In the genomic region with DNA sequence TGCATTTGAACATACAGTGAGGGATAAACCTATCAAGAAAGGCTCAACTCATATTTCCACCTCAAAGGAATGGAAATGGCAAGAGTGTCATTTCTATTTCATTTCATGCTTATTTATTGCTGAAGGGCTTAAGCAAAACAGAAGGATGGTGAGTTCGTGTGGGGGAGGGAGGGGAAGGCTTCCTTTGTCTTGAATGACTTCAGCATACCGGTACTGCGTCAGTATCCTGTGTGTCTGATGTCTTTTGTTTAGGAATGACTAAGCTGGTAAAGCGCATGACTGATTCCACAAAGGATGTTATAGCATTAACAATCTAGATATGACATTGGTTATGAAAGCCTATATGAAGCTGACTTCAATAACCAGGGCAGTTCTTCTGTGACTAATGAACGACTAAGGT, we compare ENCODE assay signal across 24 mouse cellular contexts.
A peak's percentile ranks its signal among the peaks of the same experiment; 100 is the strongest.
DNase-seq lines count a peak whose midpoint lies in the region; ATAC-seq and TF ChIP-seq lines count a peak whose summit lies in the region.
"Had no signal": no experiment of that assay in that cellular context is flagged by ENCODE, and none has a peak within 500 bp of the region (broad histone marks: within the 10 kb centered on the region; RNA-seq: fewer than 3 reads in every experiment).

No protein-coding gene starts in this region.

- no peak for TF ChIP-seq EP300 in liver, postnatal 0 days (IDR thresholded peaks at IDR 0.05; ENCODE audit: low read depth)

- H3K36me3 ChIP-seq in kidney, postnatal 0 days (ENCODE audit: insufficient read depth, low read length), result no peaks in the 10 kb centered on the region
- no peaks in the 10 kb centered on the region for H3K36me3 ChIP-seq in liver, postnatal 0 days (replicated peaks; ENCODE audit: insufficient read depth, low read length)
- no peaks in the 10 kb centered on the region for H3K36me3 ChIP-seq in forebrain, embryonic 16.5 days (ENCODE audit: control insufficient read depth, insufficient read depth)
- H3K36me3 ChIP-seq: embryonic facial prominence, embryonic 15.5 days; heart, embryonic 15.5 days; hindbrain, embryonic 15.5 days; intestine, embryonic 15.5 days; limb, embryonic 12.5 days; lung, embryonic 15.5 days had no signal

- H3K4me3 ChIP-seq in kidney, postnatal 0 days (replicated peaks; ENCODE audit: low read depth, low read length), result no peak overlapping the region
- H3K4me3 ChIP-seq in embryonic fibroblast, embryonic 13.5 days (ENCODE audit: insufficient read depth, low read length), result no peak overlapping the region
- no peak overlapping the region for H3K4me3 ChIP-seq in liver, postnatal 0 days (ENCODE audit: low read depth, low read length)
- no peak overlapping the region for H3K4me3 ChIP-seq in forebrain, embryonic 16.5 days (replicated peaks; ENCODE audit: low read length)
- H3K4me3 ChIP-seq: embryonic facial prominence, embryonic 15.5 days; heart, embryonic 15.5 days; hindbrain, embryonic 15.5 days; intestine, embryonic 15.5 days; limb, embryonic 12.5 days; lung, embryonic 15.5 days had no signal

- no peaks in the 10 kb centered on the region for H3K27me3 ChIP-seq in kidney, postnatal 0 days (ENCODE audit: insufficient read depth, low read length)
- no peaks in the 10 kb centered on the region for H3K27me3 ChIP-seq in liver, postnatal 0 days (ENCODE audit: insufficient read depth, low read length)
- H3K27me3 ChIP-seq in forebrain, embryonic 16.5 days (replicated peaks; ENCODE audit: control insufficient read depth, insufficient read depth, low read length), result no peaks in the 10 kb centered on the region
- H3K27me3 ChIP-seq: embryonic facial prominence, embryonic 15.5 days; heart, embryonic 15.5 days; hindbrain, embryonic 15.5 days; intestine, embryonic 15.5 days; limb, embryonic 12.5 days; lung, embryonic 15.5 days had no signal

- no peak overlapping the region for H3K9ac ChIP-seq in kidney, postnatal 0 days (ENCODE audit: low read depth, low read length)
- H3K9ac ChIP-seq in liver, postnatal 0 days (replicated peaks), result no peak overlapping the region
- no peak overlapping the region for H3K9ac ChIP-seq in forebrain, embryonic 16.5 days (replicated peaks; ENCODE audit: low read depth, low read length)
- H3K9ac ChIP-seq: embryonic facial prominence, embryonic 15.5 days; forebrain, postnatal 0 days; heart, embryonic 15.5 days; hindbrain, embryonic 15.5 days; intestine, embryonic 15.5 days; limb, embryonic 12.5 days; lung, embryonic 15.5 days had no signal

- peak; percentile 14 for DNase-seq in kidney, postnatal 0 days (ENCODE audit: low spot score)
- no peak for DNase-seq in kidney, postnatal 14 days
- DNase-seq in retina, postnatal 1 day, result peak; percentile 26
- DNase-seq in retina, embryonic 14.5 days (ENCODE audit: low spot score), result no peak
- peak; percentile 23 to 31 for DNase-seq in lung, postnatal 4 days
- DNase-seq in liver, postnatal 0 days, result no peak
- DNase-seq: B cell, adult 2 months; cerebellum, adult 11-12 months; cerebellum, postnatal 14 days; forebrain, postnatal 0 days; gastrocnemius, postnatal 36 days; kidney, adult 8-10 months; kidney, postnatal 36 days; right cerebral cortex, postnatal 14 days had no signal

- ATAC-seq in kidney, postnatal 0 days (replicated peaks; ENCODE audit: low FRiP score, low read depth), result no peak
- ATAC-seq in liver, postnatal 0 days, result no peak
- no peak for ATAC-seq in forebrain, embryonic 16.5 days
- ATAC-seq: forebrain, postnatal 0 days; intestine, embryonic 15.5 days had no signal

- no peaks in the 10 kb centered on the region for H3K4me1 ChIP-seq in kidney, postnatal 0 days (replicated peaks; ENCODE audit: insufficient read depth, low read length)
- no peaks in the 10 kb centered on the region for H3K4me1 ChIP-seq in embryonic fibroblast, embryonic 13.5 days (ENCODE audit: control insufficient read depth, insufficient read depth, low read length)
- no peaks in the 10 kb centered on the region for H3K4me1 ChIP-seq in liver, postnatal 0 days (ENCODE audit: insufficient read depth)
- H3K4me1 ChIP-seq in forebrain, embryonic 16.5 days (replicated peaks; ENCODE audit: control insufficient read depth, insufficient read depth, low read length), result no peaks in the 10 kb centered on the region
- H3K4me1 ChIP-seq: embryonic facial prominence, embryonic 15.5 days; heart, embryonic 15.5 days; hindbrain, embryonic 15.5 days; intestine, embryonic 15.5 days; limb, embryonic 12.5 days; lung, embryonic 15.5 days had no signal

- no peaks in the 10 kb centered on the region for H3K9me3 ChIP-seq in kidney, postnatal 0 days (replicated peaks; ENCODE audit: low read length)
- H3K9me3 ChIP-seq in liver, postnatal 0 days (ENCODE audit: low read length), result no peaks in the 10 kb centered on the region
- no peaks in the 10 kb centered on the region for H3K9me3 ChIP-seq in forebrain, embryonic 16.5 days (ENCODE audit: control insufficient read depth, low read length)
- H3K9me3 ChIP-seq: embryonic facial prominence, embryonic 15.5 days; heart, embryonic 15.5 days; hindbrain, embryonic 15.5 days; intestine, embryonic 15.5 days; limb, embryonic 12.5 days; lung, embryonic 15.5 days had no signal

- H3K4me2 ChIP-seq in kidney, postnatal 0 days (ENCODE audit: low read length), result no peak overlapping the region
- H3K4me2 ChIP-seq in liver, postnatal 0 days (ENCODE audit: low read depth, low read length), result no peak overlapping the region
- H3K4me2 ChIP-seq in forebrain, embryonic 16.5 days (ENCODE audit: low read length), result no peak overlapping the region
- H3K4me2 ChIP-seq: embryonic facial prominence, embryonic 15.5 days; heart, embryonic 15.5 days; hindbrain, embryonic 15.5 days; intestine, embryonic 15.5 days; limb, embryonic 12.5 days; liver, embryonic 11.5 days; lung, embryonic 15.5 days had no signal

- TF ChIP-seq POLR2A in embryonic fibroblast, embryonic 13.5 days (IDR thresholded peaks at IDR 0.05; ENCODE audit: low read depth, low read length), result no peak

- H3K27ac ChIP-seq in kidney, postnatal 0 days, result no peak overlapping the region
- peak overlapping the region; percentile 11; the same call in 1 of the 2 replicates for H3K27ac ChIP-seq in embryonic fibroblast, embryonic 13.5 days (ENCODE audit: insufficient read depth, low read length)
- no peak overlapping the region for H3K27ac ChIP-seq in liver, postnatal 0 days (ENCODE audit: low read depth)
- no peak overlapping the region for H3K27ac ChIP-seq in forebrain, embryonic 16.5 days (ENCODE audit: low read length)
- H3K27ac ChIP-seq: embryonic facial prominence, embryonic 15.5 days; heart, embryonic 15.5 days; hindbrain, embryonic 15.5 days; intestine, embryonic 15.5 days; limb, embryonic 12.5 days; lung, embryonic 15.5 days; stomach, postnatal 0 days had no signal

- 56% methylated on average over 5 of the region's 5 CpGs for WGBS in kidney, postnatal 0 days
- 59% methylated on average over 5 of the region's 5 CpGs for WGBS in liver, postnatal 0 days (ENCODE audit: insufficient replicate concordance)
- WGBS in forebrain, embryonic 16.5 days, result 59% methylated on average over 5 of the region's 5 CpGs

- no peak for TF ChIP-seq CTCF in kidney, postnatal 0 days (IDR thresholded peaks at IDR 0.05; ENCODE audit: low read depth)
- TF ChIP-seq CTCF in embryonic fibroblast, embryonic 13.5 days (IDR thresholded peaks at IDR 0.05; ENCODE audit: borderline replicate concordance, insufficient read depth, low read length), result no peak
- no peak for TF ChIP-seq CTCF in liver, postnatal 0 days (IDR thresholded peaks at IDR 0.05; ENCODE audit: low read depth)

Comparison
In these comparisons a context has a peak if more than half of its experiments do, and no peak if none do; other contexts are left out.
1. DNase-seq: peak in kidney, postnatal 0 days (single experiment), retina, postnatal 1 day (single experiment) and lung, postnatal 4 days (2 of 2); none in kidney, postnatal 14 days (single experiment), retina, embryonic 14.5 days (single experiment) and liver, postnatal 0 days (single experiment).